Mouse (Mus musculus) brain, embryonic 14.5 days (tissue): Measurements from ENCODE around the gene Tcf7l1.

Experiments
- CTCF ChIP-seq: fragments of 200-500 bp; IDR thresholded peaks from 2 replicates; pipeline ENCODE4 v1.5.1; 2012; ENCODE audit warnings: inconsistent platforms, mild to moderate bottlenecking, moderate library complexity, borderline replicate concordance; ENCODE audit not compliant: insufficient read depth, insufficient read length; ENCODE audit errors: extremely low read depth
- POLR2A ChIP-seq: fragments of 200-500 bp; IDR thresholded peaks from 2 replicates; pipeline ENCODE4 v1.6.1; 2012; ENCODE audit warnings: mild to moderate bottlenecking, inconsistent platforms, borderline replicate concordance; ENCODE audit not compliant: poor library complexity, insufficient read depth, insufficient read length, severe bottlenecking; ENCODE audit errors: extremely low read depth

DNA sequence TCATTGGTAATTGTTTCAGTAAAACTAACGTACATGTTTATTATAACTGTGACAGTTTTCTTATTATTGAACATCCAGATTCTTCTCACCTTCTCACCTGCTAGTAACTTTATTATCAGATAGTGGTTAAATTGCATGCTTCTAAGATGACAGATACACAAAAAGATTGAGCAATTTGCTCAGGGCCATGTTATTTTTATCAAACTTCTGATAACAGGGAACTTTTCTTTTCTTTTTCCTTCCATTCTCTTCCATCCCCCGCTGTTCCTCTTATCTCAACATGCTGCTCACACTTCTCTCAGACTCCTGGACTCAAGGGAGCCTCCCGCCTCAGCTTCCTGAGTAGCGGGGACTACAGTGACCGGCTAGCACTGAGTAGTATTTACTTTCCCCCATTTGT lies 168.1 kb downstream of the Tcf7l1 start:
- TF ChIP-seq CTCF (no peak), POLR2A (no peak)
